Mouse (Mus musculus): ENCODE measurements around the gene Tent5c. TPM values are rescaled to one million over a fixed set of nuclear protein-coding genes. Genes with fewer than 3 reads are reported as not detected.

The Tent5c gene
- polyA plus RNA-seq, 1 experiment from 2014 or later, result 132 TPM

DNA sequence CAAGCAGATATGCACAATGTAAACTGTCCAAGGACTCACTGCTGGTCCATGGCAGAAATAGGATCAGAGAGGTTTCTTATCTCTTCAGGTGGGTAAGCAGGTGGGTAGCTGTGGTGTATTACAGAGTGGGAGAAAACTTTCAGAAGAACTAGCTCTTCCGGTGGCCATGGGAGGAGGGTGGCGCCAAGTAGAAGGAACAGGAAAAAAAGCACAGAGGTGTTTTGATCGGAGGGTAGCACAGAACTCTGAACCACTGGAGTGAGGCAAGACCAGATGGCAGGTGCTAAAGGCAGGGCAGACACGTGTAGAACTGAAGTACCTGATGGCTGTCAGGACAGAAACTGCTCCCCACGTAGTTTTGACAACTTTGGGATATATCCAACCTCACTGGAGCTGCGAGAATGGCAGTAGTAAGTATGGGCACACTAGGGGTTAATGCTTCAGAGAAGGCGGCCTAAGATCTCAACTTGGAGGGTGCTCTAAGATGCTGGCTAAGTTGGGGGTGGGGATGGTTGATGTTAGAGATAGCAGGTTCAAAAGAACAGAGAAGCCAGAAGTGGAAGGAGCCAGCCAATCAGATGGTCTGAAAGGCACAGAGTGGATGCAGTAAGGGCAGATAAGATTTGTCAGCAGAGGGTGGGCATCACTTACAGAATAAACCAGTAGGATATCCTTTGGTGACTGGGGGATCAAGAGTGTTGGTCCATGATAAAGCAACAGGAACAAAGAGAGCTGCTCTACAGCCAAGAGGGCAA lies 8.7 kb downstream of the Tent5c start:
- Histone ChIP-seq H3K4me3 (ENCODE audit: low read depth, low read length) (peak overlapping the region; percentile 55), H3K36me3 (ENCODE audit: control insufficient read depth, insufficient read depth) (peaks cover 6% of the 10 kb centered on the region; the same call in 1 of the 2 replicates), H3K9me3 (replicated peaks; ENCODE audit: control insufficient read depth, low read length) (no peaks in the 10 kb centered on the region), H3K4me1 (ENCODE audit: control insufficient read depth, low read depth, low read length) (peaks cover 51% of the 10 kb centered on the region), H3K27ac (ENCODE audit: low read length) (peak overlapping the region; percentile 100), H3K27me3 (ENCODE audit: control insufficient read depth, insufficient read depth, low read depth, low read length) (no peaks in the 10 kb centered on the region), H3K9ac (ENCODE audit: low read depth, low read length) (peak overlapping the region; percentile 77), H3K4me2 (ENCODE audit: low read depth, low read length) (peak overlapping the region; percentile 86)
- ATAC-seq (ENCODE audit: low read depth), result no peak
- 65% methylated on average over 7 of the region's 7 CpGs for WGBS (ENCODE audit: insufficient replicate concordance)

DNA sequence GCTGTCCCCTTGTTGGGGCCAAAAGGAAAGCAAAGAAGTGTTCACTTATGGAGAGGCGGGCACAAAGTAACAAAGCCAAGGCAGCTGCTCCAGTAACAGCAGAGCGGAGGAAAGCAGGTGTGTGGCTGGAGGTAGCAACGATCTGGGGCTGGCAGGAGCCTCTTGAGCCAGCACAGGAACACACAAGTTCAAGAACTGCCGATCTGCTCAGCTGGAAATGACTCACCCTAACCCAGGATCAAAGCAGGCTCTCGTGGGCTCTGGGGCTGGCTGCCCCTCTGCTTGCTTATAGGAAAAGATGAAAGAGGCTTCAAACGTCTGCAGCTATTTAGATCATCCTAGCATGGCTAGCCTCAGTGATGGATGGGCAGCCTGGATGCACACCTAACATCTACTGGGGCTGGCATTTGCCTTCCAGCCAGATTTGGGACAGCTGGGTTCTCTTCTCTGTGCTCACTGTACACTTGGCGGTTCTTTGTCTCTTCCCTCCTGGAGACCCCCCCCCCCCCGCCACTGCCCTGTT lies 14.1 kb downstream of the Tent5c start:
- WGBS (ENCODE audit: insufficient replicate concordance), result 57% methylated on average over 8 of the region's 8 CpGs

DNA sequence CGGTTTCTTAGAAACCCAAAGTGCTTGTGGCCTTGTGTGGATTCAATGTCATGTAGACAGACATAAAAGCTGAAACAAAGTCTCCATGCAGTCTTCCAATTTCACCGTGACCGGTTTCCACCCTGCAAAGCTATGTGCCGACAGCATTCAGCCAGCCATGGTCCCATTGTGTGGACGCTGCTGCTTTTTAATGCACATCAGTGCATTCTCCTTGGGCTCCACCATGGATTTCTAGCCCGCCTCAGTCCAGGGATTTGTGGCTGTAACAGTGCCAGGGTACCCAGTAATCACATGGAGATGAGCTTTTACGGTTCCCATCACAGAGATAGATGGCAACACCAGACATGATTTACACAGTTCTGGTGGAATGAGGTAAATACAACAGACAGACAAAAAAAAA lies 14.6 kb downstream of the Tent5c start:
- Histone ChIP-seq H3K4me1 (ENCODE audit: control insufficient read depth, low read depth, low read length) (peaks cover 8% of the 10 kb centered on the region), H3K9ac (ENCODE audit: low read depth, low read length) (no peak overlapping the region), H3K36me3 (ENCODE audit: control insufficient read depth, insufficient read depth) (peaks cover 46% of the 10 kb centered on the region), H3K9me3 (replicated peaks; ENCODE audit: control insufficient read depth, low read length) (no peaks in the 10 kb centered on the region), H3K4me3 (ENCODE audit: low read depth, low read length) (no peak overlapping the region), H3K27ac (ENCODE audit: low read length) (no peak overlapping the region), H3K4me2 (ENCODE audit: low read depth, low read length) (no peak overlapping the region), H3K27me3 (ENCODE audit: control insufficient read depth, insufficient read depth, low read depth, low read length) (no peaks in the 10 kb centered on the region)
- WGBS (ENCODE audit: insufficient replicate concordance), result 90% methylated on average over 7 of the region's 7 CpGs
- no peak for ATAC-seq (ENCODE audit: low read depth)

More for the DNA sequence above, 14.1 kb downstream of the Tent5c start:
- no peaks in the 10 kb centered on the region for H3K9me3 ChIP-seq (replicated peaks; ENCODE audit: control insufficient read depth, low read length)
- H3K27me3 ChIP-seq (ENCODE audit: control insufficient read depth, insufficient read depth, low read depth, low read length), result no peaks in the 10 kb centered on the region
- H3K4me2 ChIP-seq (ENCODE audit: low read depth, low read length), result no peak overlapping the region
- no peak overlapping the region for H3K27ac ChIP-seq (ENCODE audit: low read length)
- peaks cover 43% of the 10 kb centered on the region for H3K36me3 ChIP-seq (ENCODE audit: control insufficient read depth, insufficient read depth)
- ATAC-seq (ENCODE audit: low read depth), result no peak
- H3K4me3 ChIP-seq (ENCODE audit: low read depth, low read length), result no peak overlapping the region
- peaks cover 12% of the 10 kb centered on the region for H3K4me1 ChIP-seq (ENCODE audit: control insufficient read depth, low read depth, low read length)
- H3K9ac ChIP-seq (ENCODE audit: low read depth, low read length), result no peak overlapping the region

DNA sequence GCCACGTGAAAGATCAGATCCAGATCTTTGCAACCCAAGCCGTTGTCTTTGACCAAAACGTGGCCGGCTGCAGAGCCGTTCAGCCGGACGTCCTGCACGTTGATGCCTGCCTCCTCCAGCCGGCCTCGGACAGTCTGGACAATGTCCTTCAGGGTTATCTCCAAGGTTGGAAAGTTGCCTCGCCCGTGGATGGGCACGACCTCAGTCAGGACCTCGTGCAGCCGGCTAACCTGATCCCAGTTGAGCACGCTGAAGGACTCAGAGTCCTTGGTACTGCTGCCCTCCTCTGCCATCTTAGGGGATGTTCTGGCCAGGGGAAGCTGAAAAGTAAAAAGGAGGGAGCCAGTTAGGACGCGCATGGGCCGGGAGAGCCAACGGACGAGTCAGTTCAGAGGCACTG lies 16.0 kb downstream of the Tent5c start:
- no peaks in the 10 kb centered on the region for H3K9me3 ChIP-seq (replicated peaks; ENCODE audit: control insufficient read depth, low read length)
- H3K27me3 ChIP-seq (ENCODE audit: control insufficient read depth, insufficient read depth, low read depth, low read length), result no peaks in the 10 kb centered on the region
- no peak overlapping the region for H3K4me2 ChIP-seq (ENCODE audit: low read depth, low read length)
- H3K36me3 ChIP-seq (ENCODE audit: control insufficient read depth, insufficient read depth), result peaks cover 46% of the 10 kb centered on the region
- H3K4me3 ChIP-seq (ENCODE audit: low read depth, low read length), result no peak overlapping the region
- 90% methylated on average over 21 of the region's 21 CpGs for WGBS (ENCODE audit: insufficient replicate concordance)
- H3K27ac ChIP-seq (ENCODE audit: low read length), result no peak overlapping the region
- no peak for ATAC-seq (ENCODE audit: low read depth)
- H3K9ac ChIP-seq (ENCODE audit: low read depth, low read length), result no peak overlapping the region
- no peaks in the 10 kb centered on the region; the same call in 1 of the 2 replicates for H3K4me1 ChIP-seq (ENCODE audit: control insufficient read depth, low read depth, low read length)

DNA sequence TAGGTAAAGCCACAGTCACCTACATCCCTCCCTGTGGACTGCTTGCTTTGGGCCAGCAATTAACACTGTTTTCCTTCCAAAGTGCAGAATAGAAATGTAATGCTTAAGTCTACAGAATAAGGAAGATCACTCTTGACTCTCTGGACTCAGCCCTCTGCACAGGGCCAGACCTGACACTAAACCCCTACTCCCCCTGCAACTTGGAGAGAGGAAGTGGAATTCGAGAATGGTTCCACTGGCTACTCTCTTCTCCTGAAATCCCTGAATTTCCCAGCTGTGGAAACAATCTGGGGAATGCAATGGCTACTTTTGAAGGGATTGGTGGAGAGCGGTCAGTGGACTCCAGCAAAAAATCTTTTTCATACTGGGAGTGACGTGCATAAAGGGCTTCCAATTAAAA lies 18.2 kb downstream of the Tent5c start:
- ATAC-seq (ENCODE audit: low read depth), result no peak

DNA sequence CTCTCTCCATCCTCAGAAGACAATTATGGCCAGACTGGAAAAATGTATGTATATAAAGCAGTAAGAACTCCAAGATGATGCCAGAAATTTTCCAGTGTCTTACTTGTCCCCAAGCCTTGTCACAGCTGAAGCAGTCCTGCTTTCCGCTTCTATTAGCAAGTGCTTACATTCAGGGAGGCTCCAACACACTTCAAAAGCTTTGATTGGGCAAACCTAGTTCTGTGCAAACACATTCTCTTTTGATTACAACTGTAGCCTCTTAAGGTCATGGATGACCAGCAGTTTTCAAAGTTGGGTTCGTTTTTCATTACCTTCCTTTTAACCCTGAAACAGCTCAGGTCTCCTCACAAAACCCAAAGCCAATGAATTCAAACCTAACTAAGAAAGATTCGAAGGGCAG lies 19.0 kb downstream of the Tent5c start:
- no peak for ATAC-seq (ENCODE audit: low read depth)
- 79% methylated on average over 3 of the region's 3 CpGs for WGBS (ENCODE audit: insufficient replicate concordance)
- Histone ChIP-seq H3K36me3 (ENCODE audit: control insufficient read depth, insufficient read depth) (peaks cover 64% of the 10 kb centered on the region), H3K27me3 (ENCODE audit: control insufficient read depth, insufficient read depth, low read depth, low read length) (no peaks in the 10 kb centered on the region), H3K4me2 (ENCODE audit: low read depth, low read length) (no peak overlapping the region), H3K4me1 (ENCODE audit: control insufficient read depth, low read depth, low read length) (no peaks in the 10 kb centered on the region; the same call in 1 of the 2 replicates), H3K9me3 (replicated peaks; ENCODE audit: control insufficient read depth, low read length) (no peaks in the 10 kb centered on the region), H3K4me3 (ENCODE audit: low read depth, low read length) (no peak overlapping the region), H3K27ac (ENCODE audit: low read length) (no peak overlapping the region), H3K9ac (ENCODE audit: low read depth, low read length) (no peak overlapping the region)

More for the DNA sequence above, 18.2 kb downstream of the Tent5c start:
- WGBS (ENCODE audit: insufficient replicate concordance), result 76% methylated on average over 3 of the region's 3 CpGs
- Histone ChIP-seq H3K27me3 (ENCODE audit: control insufficient read depth, insufficient read depth, low read depth, low read length) (no peaks in the 10 kb centered on the region), H3K9ac (ENCODE audit: low read depth, low read length) (no peak overlapping the region), H3K4me3 (ENCODE audit: low read depth, low read length) (no peak overlapping the region), H3K9me3 (replicated peaks; ENCODE audit: control insufficient read depth, low read length) (no peaks in the 10 kb centered on the region), H3K36me3 (ENCODE audit: control insufficient read depth, insufficient read depth) (peaks cover 63% of the 10 kb centered on the region), H3K4me1 (ENCODE audit: control insufficient read depth, low read depth, low read length) (no peaks in the 10 kb centered on the region; the same call in 1 of the 2 replicates), H3K4me2 (ENCODE audit: low read depth, low read length) (no peak overlapping the region), H3K27ac (ENCODE audit: low read length) (no peak overlapping the region)

DNA sequence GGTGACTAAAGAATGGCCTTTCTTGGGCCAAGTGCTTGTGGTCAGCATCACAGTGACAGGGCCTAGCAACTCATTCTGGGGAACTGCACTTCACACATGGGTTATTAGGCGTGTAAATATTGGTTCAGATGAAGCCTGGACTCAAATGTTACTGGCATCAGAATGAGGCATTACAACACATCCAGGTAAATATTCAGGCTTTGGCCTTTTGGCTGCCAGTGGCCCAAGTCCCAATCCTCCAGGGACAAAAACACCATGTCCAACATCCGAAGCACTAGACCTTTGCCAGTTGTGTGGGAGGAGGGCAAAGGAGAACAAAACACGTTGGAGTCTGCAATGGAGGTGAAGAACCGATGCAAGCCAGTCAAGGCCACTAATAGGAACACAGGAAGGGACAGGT lies 22.6 kb downstream of the Tent5c start:
- peaks cover 3% of the 10 kb centered on the region; the same call in 1 of the 2 replicates for H3K4me1 ChIP-seq (ENCODE audit: control insufficient read depth, low read depth, low read length)
- WGBS (ENCODE audit: insufficient replicate concordance), result 72% methylated on average over 4 of the region's 4 CpGs

DNA sequence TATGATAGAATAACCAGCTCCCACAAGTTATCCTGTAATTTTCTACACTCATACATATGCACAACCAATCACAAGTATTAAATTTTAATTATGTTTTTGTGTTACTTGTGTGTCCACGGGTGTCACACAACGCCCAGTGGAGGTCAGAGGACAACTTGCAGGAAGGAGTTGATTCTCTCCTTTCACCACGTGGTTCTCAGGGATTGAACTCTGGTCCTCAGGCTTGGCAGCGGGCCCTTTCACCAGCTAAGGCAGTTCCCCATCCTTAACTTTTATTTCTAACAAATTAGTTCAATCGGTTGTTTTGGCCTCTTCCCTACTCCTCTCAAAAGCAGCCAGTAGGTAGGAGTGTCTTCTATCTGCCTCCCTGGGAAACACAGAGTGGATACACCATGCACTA lies 24.5 kb downstream of the Tent5c start:
- peaks cover 3% of the 10 kb centered on the region; the same call in 1 of the 2 replicates for H3K4me1 ChIP-seq (ENCODE audit: control insufficient read depth, low read depth, low read length)
- no peak overlapping the region for H3K4me2 ChIP-seq (ENCODE audit: low read depth, low read length)
- peaks cover 22% of the 10 kb centered on the region for H3K36me3 ChIP-seq (ENCODE audit: control insufficient read depth, insufficient read depth)
- 83% methylated on average over 5 of the region's 5 CpGs for WGBS (ENCODE audit: insufficient replicate concordance)
- H3K4me3 ChIP-seq (ENCODE audit: low read depth, low read length), result no peak overlapping the region
- H3K9ac ChIP-seq (ENCODE audit: low read depth, low read length), result no peak overlapping the region
- no peaks in the 10 kb centered on the region for H3K27me3 ChIP-seq (ENCODE audit: control insufficient read depth, insufficient read depth, low read depth, low read length)
- no peaks in the 10 kb centered on the region for H3K9me3 ChIP-seq (replicated peaks; ENCODE audit: control insufficient read depth, low read length)
- no peak for ATAC-seq (ENCODE audit: low read depth)
- H3K27ac ChIP-seq (ENCODE audit: low read length), result no peak overlapping the region

More for the DNA sequence above, 22.6 kb downstream of the Tent5c start:
- Histone ChIP-seq H3K9ac (ENCODE audit: low read depth, low read length) (no peak overlapping the region), H3K36me3 (ENCODE audit: control insufficient read depth, insufficient read depth) (peaks cover 41% of the 10 kb centered on the region), H3K4me2 (ENCODE audit: low read depth, low read length) (no peak overlapping the region), H3K4me3 (ENCODE audit: low read depth, low read length) (no peak overlapping the region), H3K27me3 (ENCODE audit: control insufficient read depth, insufficient read depth, low read depth, low read length) (no peaks in the 10 kb centered on the region), H3K27ac (ENCODE audit: low read length) (no peak overlapping the region), H3K9me3 (replicated peaks; ENCODE audit: control insufficient read depth, low read length) (no peaks in the 10 kb centered on the region)
- ATAC-seq (ENCODE audit: low read depth), result no peak

DNA sequence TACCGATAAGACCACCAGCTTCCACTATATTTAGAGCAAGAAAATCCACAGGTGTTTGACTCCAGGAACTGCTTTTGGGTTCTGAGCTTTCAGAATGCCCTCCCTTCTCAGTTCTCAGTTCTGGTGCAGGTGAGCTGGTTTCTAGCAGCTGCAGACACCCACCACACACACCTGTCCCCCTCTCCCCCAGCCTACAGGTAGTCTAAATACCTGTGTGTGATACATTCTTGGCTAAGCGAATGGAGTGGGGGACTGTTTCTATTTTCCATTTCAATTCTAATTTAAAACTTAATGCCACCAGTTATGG lies 25.2 kb downstream of the Tent5c start:
- 65% methylated on average over 2 of the region's 2 CpGs for WGBS (ENCODE audit: insufficient replicate concordance)
- Histone ChIP-seq H3K9me3 (replicated peaks; ENCODE audit: control insufficient read depth, low read length) (no peaks in the 10 kb centered on the region), H3K27me3 (ENCODE audit: control insufficient read depth, insufficient read depth, low read depth, low read length) (no peaks in the 10 kb centered on the region), H3K4me1 (ENCODE audit: control insufficient read depth, low read depth, low read length) (peaks cover 3% of the 10 kb centered on the region; the same call in 1 of the 2 replicates), H3K9ac (ENCODE audit: low read depth, low read length) (no peak overlapping the region), H3K4me3 (ENCODE audit: low read depth, low read length) (no peak overlapping the region), H3K27ac (ENCODE audit: low read length) (no peak overlapping the region), H3K36me3 (ENCODE audit: control insufficient read depth, insufficient read depth) (peaks cover 22% of the 10 kb centered on the region), H3K4me2 (ENCODE audit: low read depth, low read length) (no peak overlapping the region)
- ATAC-seq (ENCODE audit: low read depth), result no peak
